Mouse (Mus musculus): ENCODE measurements around the gene Nsd2. TPM values are rescaled to one million over a fixed set of nuclear protein-coding genes. Genes with fewer than 3 reads are reported as not detected.

Gene Nsd2
- polyA plus RNA-seq, 1 experiment from 2014 or later = 46.6 TPM

DNA sequence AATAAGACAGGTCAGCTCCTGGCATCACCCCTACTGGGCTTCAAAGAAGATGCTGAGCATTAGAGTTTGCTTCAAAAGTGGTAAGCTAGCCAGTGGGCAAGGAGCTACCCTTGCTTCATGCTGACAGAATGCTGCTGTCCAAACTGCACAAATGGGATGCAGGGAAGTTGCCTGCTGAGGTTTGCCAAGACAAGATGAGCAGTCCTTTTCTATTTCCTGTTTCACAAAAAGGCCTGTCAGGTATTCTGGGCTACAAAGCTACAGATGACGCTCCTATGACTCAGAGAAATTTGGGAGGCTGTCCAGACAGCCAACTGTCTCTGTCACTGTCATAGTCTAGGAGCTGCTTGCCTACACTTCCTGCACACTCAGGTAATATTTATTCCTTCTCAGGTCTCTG, 98.9 kb downstream of the Nsd2 start:
- Histone ChIP-seq H3K4me1 (ENCODE audit: insufficient read depth, low read length) (no peaks in the 10 kb centered on the region), H3K27me3 (ENCODE audit: insufficient read depth, low read length) (no peaks in the 10 kb centered on the region), H3K4me3 (ENCODE audit: low read length) (no peak overlapping the region), H3K36me3 (ENCODE audit: insufficient read depth, low read length) (peaks cover 44% of the 10 kb centered on the region), H3K9ac (replicated peaks; ENCODE audit: low read length) (no peak overlapping the region), H3K9me3 (ENCODE audit: low read length) (no peaks in the 10 kb centered on the region), H3K27ac (ENCODE audit: low read length) (no peak overlapping the region), H3K4me2 (replicated peaks; ENCODE audit: low read depth, low read length) (no peak overlapping the region)
- WGBS = 100% methylated on average over 1 of the region's 1 CpGs
- ATAC-seq (ENCODE audit: low FRiP score, low TSS enrichment) = no peak

- no peaks in the 10 kb centered on the region for H3K27me3 ChIP-seq (ENCODE audit: insufficient read depth, low read length)
- H3K36me3 ChIP-seq (ENCODE audit: insufficient read depth, low read length) = peaks cover 44% of the 10 kb centered on the region
- H3K9me3 ChIP-seq (ENCODE audit: low read length) = no peaks in the 10 kb centered on the region
- H3K27ac ChIP-seq (ENCODE audit: low read length) = no peak overlapping the region
- H3K4me1 ChIP-seq (ENCODE audit: insufficient read depth, low read length) = no peaks in the 10 kb centered on the region
- 96% methylated on average over 2 of the region's 2 CpGs for WGBS
- H3K4me3 ChIP-seq (ENCODE audit: low read length) = no peak overlapping the region
- H3K4me2 ChIP-seq (replicated peaks; ENCODE audit: low read depth, low read length) = no peak overlapping the region
- ATAC-seq (ENCODE audit: low FRiP score, low TSS enrichment) = no peak
- no peak overlapping the region for H3K9ac ChIP-seq (replicated peaks; ENCODE audit: low read length)
Measured at GRCm38 (mm10) chr5:33920037-33920436, 99.5 kb downstream of the Nsd2 start.

- Histone ChIP-seq H3K4me3 (ENCODE audit: low read length) (no peak overlapping the region), H3K27me3 (ENCODE audit: insufficient read depth, low read length) (no peaks in the 10 kb centered on the region), H3K4me2 (replicated peaks; ENCODE audit: low read depth, low read length) (no peak overlapping the region), H3K4me1 (ENCODE audit: insufficient read depth, low read length) (no peaks in the 10 kb centered on the region), H3K9ac (replicated peaks; ENCODE audit: low read length) (no peak overlapping the region), H3K27ac (ENCODE audit: low read length) (no peak overlapping the region), H3K36me3 (ENCODE audit: insufficient read depth, low read length) (peaks cover 40% of the 10 kb centered on the region), H3K9me3 (ENCODE audit: low read length) (peaks cover under 1% of the 10 kb centered on the region; the same call in 1 of the 2 replicates)
- 80% methylated on average over 4 of the region's 4 CpGs for WGBS
- no peak for ATAC-seq (ENCODE audit: low FRiP score, low TSS enrichment)
Measured at GRCm38 (mm10) chr5:33920924-33921323, 100.4 kb downstream of the Nsd2 start.

- H3K36me3 ChIP-seq (ENCODE audit: insufficient read depth, low read length) = peaks cover 41% of the 10 kb centered on the region
- 88% methylated on average over 7 of the region's 7 CpGs for WGBS
- H3K9ac ChIP-seq (replicated peaks; ENCODE audit: low read length) = no peak overlapping the region
- H3K4me2 ChIP-seq (replicated peaks; ENCODE audit: low read depth, low read length) = no peak overlapping the region
- peaks cover 5% of the 10 kb centered on the region; the same call in 1 of the 2 replicates for H3K9me3 ChIP-seq (ENCODE audit: low read length)
- H3K4me3 ChIP-seq (ENCODE audit: low read length) = no peak overlapping the region
- no peak overlapping the region for H3K27ac ChIP-seq (ENCODE audit: low read length)
- ATAC-seq (ENCODE audit: low FRiP score, low TSS enrichment) = no peak
- H3K27me3 ChIP-seq (ENCODE audit: insufficient read depth, low read length) = no peaks in the 10 kb centered on the region
- H3K4me1 ChIP-seq (ENCODE audit: insufficient read depth, low read length) = no peaks in the 10 kb centered on the region
Measured at GRCm38 (mm10) chr5:33921486-33922235, 101.1 kb downstream of the Nsd2 start.

DNA sequence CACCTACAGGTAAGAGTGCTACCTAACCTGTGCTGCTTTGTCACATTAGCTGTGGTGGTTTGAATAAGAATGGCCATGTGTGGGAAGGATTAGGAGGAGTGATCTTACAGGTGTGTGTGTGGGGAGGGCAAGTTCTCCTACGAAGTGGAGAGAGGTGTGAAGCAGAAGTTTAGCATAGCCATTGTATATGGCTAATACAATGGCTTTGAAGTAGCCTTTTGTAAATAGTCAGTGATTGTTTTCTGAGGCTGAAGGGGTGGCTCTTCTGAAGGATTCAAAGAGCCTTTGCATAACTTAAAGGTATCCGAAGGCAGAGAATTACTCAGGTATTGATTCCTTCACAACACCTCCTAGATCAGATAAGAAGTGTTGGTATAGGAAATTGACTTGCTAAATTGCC, 102.0 kb downstream of the Nsd2 start:
- Histone ChIP-seq H3K27me3 (ENCODE audit: insufficient read depth, low read length) (no peaks in the 10 kb centered on the region), H3K4me1 (ENCODE audit: insufficient read depth, low read length) (no peaks in the 10 kb centered on the region), H3K4me2 (replicated peaks; ENCODE audit: low read depth, low read length) (no peak overlapping the region), H3K36me3 (ENCODE audit: insufficient read depth, low read length) (peaks cover 43% of the 10 kb centered on the region), H3K27ac (ENCODE audit: low read length) (no peak overlapping the region), H3K9ac (replicated peaks; ENCODE audit: low read length) (no peak overlapping the region), H3K9me3 (ENCODE audit: low read length) (peaks cover 5% of the 10 kb centered on the region; the same call in 1 of the 2 replicates), H3K4me3 (ENCODE audit: low read length) (no peak overlapping the region)
- no peak for ATAC-seq (ENCODE audit: low FRiP score, low TSS enrichment)
- 37% methylated on average over 2 of the region's 2 CpGs for WGBS

GRCm38 (mm10) chr5:33926170-33926569, 105.6 kb downstream of the Nsd2 start:
- ATAC-seq (ENCODE audit: low FRiP score, low TSS enrichment) = no peak
- no peaks in the 10 kb centered on the region for H3K4me1 ChIP-seq (ENCODE audit: insufficient read depth, low read length)
- peaks cover 22% of the 10 kb centered on the region for H3K9me3 ChIP-seq (ENCODE audit: low read length)
- H3K27ac ChIP-seq (ENCODE audit: low read length) = no peak overlapping the region
- no peak overlapping the region for H3K4me3 ChIP-seq (ENCODE audit: low read length)
- H3K4me2 ChIP-seq (replicated peaks; ENCODE audit: low read depth, low read length) = no peak overlapping the region
- no peak overlapping the region for H3K9ac ChIP-seq (replicated peaks; ENCODE audit: low read length)
- H3K27me3 ChIP-seq (ENCODE audit: insufficient read depth, low read length) = no peaks in the 10 kb centered on the region
- H3K36me3 ChIP-seq (ENCODE audit: insufficient read depth, low read length) = peaks cover 48% of the 10 kb centered on the region

DNA sequence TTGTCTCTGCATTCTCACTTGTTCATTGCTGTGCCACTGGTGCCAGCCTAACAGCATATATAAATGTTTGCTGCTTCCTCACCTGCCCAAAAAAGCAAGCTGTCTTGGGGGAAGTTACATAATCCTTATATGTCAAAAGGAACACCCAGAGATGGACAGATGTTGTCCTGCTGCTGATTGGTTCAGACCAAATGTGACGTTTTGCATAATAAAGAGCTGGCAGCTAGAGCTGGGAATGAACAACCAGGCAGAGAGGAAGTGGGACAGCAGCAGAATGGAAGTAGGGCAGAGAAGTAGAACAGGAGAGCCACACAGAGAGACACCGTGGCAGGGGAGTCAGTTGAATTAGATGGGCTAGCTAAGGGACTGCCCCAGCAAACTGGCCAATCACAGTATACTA, 111.9 kb downstream of the Nsd2 start:
- H3K27ac ChIP-seq (ENCODE audit: low read length) = no peak overlapping the region
- no peak overlapping the region for H3K9ac ChIP-seq (replicated peaks; ENCODE audit: low read length)
- ATAC-seq (ENCODE audit: low FRiP score, low TSS enrichment) = no peak
- H3K27me3 ChIP-seq (ENCODE audit: insufficient read depth, low read length) = no peaks in the 10 kb centered on the region
- peaks cover 31% of the 10 kb centered on the region for H3K36me3 ChIP-seq (ENCODE audit: insufficient read depth, low read length)
- WGBS = 84% methylated on average over 2 of the region's 2 CpGs
- peaks cover 19% of the 10 kb centered on the region for H3K4me1 ChIP-seq (ENCODE audit: insufficient read depth, low read length)
- H3K9me3 ChIP-seq (ENCODE audit: low read length) = peaks cover 19% of the 10 kb centered on the region
- no peak overlapping the region for H3K4me3 ChIP-seq (ENCODE audit: low read length)
- H3K4me2 ChIP-seq (replicated peaks; ENCODE audit: low read depth, low read length) = no peak overlapping the region

- ATAC-seq (ENCODE audit: low FRiP score, low TSS enrichment) = no peak
- H3K27me3 ChIP-seq (ENCODE audit: insufficient read depth, low read length) = no peaks in the 10 kb centered on the region
- H3K9me3 ChIP-seq (ENCODE audit: low read length) = peaks cover 14% of the 10 kb centered on the region
- no peak overlapping the region for H3K4me3 ChIP-seq (ENCODE audit: low read length)
- H3K4me1 ChIP-seq (ENCODE audit: insufficient read depth, low read length) = peaks cover 19% of the 10 kb centered on the region
- 91% methylated on average over 2 of the region's 2 CpGs for WGBS
- peak overlapping the region; percentile 58; the same call in 1 of the 2 replicates for H3K4me2 ChIP-seq (replicated peaks; ENCODE audit: low read depth, low read length)
- H3K9ac ChIP-seq (replicated peaks; ENCODE audit: low read length) = no peak overlapping the region
- peaks cover 27% of the 10 kb centered on the region for H3K36me3 ChIP-seq (ENCODE audit: insufficient read depth, low read length)
- H3K27ac ChIP-seq (ENCODE audit: low read length) = no peak overlapping the region
Measured at GRCm38 (mm10) chr5:33934081-33934480, 113.6 kb downstream of the Nsd2 start.

GRCm38 (mm10) chr5:33934877-33935276, 114.4 kb downstream of the Nsd2 start:
- peak overlapping the region; percentile 90 for H3K9ac ChIP-seq (replicated peaks; ENCODE audit: low read length)
- peaks cover 11% of the 10 kb centered on the region for H3K9me3 ChIP-seq (ENCODE audit: low read length)
- H3K4me3 ChIP-seq (ENCODE audit: low read length) = peak overlapping the region; percentile 89
- ATAC-seq (ENCODE audit: low FRiP score, low TSS enrichment) = no peak
- H3K36me3 ChIP-seq (ENCODE audit: insufficient read depth, low read length) = peaks cover 22% of the 10 kb centered on the region
- H3K4me1 ChIP-seq (ENCODE audit: insufficient read depth, low read length) = peaks cover 19% of the 10 kb centered on the region
- H3K4me2 ChIP-seq (replicated peaks; ENCODE audit: low read depth, low read length) = peak overlapping the region; percentile 58
- no peaks in the 10 kb centered on the region for H3K27me3 ChIP-seq (ENCODE audit: insufficient read depth, low read length)
- WGBS = 75% methylated on average over 7 of the region's 7 CpGs
- H3K27ac ChIP-seq (ENCODE audit: low read length) = no peak overlapping the region

- Histone ChIP-seq H3K36me3 (ENCODE audit: insufficient read depth, low read length) (peaks cover 19% of the 10 kb centered on the region), H3K4me2 (replicated peaks; ENCODE audit: low read depth, low read length) (peak overlapping the region; percentile 58), H3K4me1 (ENCODE audit: insufficient read depth, low read length) (peaks cover 19% of the 10 kb centered on the region), H3K9me3 (ENCODE audit: low read length) (peaks cover 10% of the 10 kb centered on the region; the same call in 1 of the 2 replicates), H3K27me3 (ENCODE audit: insufficient read depth, low read length) (no peaks in the 10 kb centered on the region), H3K9ac (replicated peaks; ENCODE audit: low read length) (peak overlapping the region; percentile 90), H3K4me3 (ENCODE audit: low read length) (peak overlapping the region; percentile 89), H3K27ac (ENCODE audit: low read length) (peak overlapping the region; percentile 92)
- peak; percentile 73 for ATAC-seq (ENCODE audit: low FRiP score, low TSS enrichment)
- WGBS = under 1% methylated on average over 39 of the region's 39 CpGs
Measured at GRCm38 (mm10) chr5:33935700-33936111, 115.2 kb downstream of the Nsd2 start.

All from kidney, embryonic 16.5 days (tissue).